Mouse (Mus musculus) brown adipose tissue, adult 24 weeks (tissue): ENCODE data around the gene Epb42. TPM values are rescaled to one million over a fixed set of nuclear protein-coding genes. Genes with fewer than 3 reads are reported as not detected.
"Not testable (repeated sequence)": the region's sequence is repeated elsewhere in the genome, so short reads cannot be mapped to it uniquely, and the experiment has no call there.

ENCODE experiments used
- H3K27ac ChIP-seq: fragments of 200-500 bp; replicated peaks from 2 replicates; pipeline ENCODE4 v1.5.1; 2012; ENCODE audit warnings: low read depth, mild to moderate bottlenecking, low read length
- H3K4me1 ChIP-seq: fragments of 200-500 bp; 2 replicates; pipeline ENCODE4 v1.6.1; 2012; ENCODE audit warnings: low read length, mixed read lengths; ENCODE audit not compliant: control insufficient read depth, insufficient read depth, insufficient read length
- H3K4me3 ChIP-seq: fragments of 200-500 bp; 2 replicates; pipeline ENCODE4 v1.5.1; 2012; ENCODE audit warnings: low read depth, mild to moderate bottlenecking, low read length, moderate library complexity; ENCODE audit not compliant: insufficient read depth
- polyA plus RNA-seq: library from polyadenylated mRNA; stranded (reverse); fragments of >200 nt; gene quantifications from 2 replicates; pipeline ENCODE4 v1.2.4, GENCODE M21; 2012; ENCODE audit not compliant: missing spikeins, insufficient read depth, insufficient read length

Gene Epb42
- polyA plus RNA-seq, 1 experiment: not detected

GRCm38 (mm10) chr2:121022918-121023317 lies 14.0 kb downstream of the Epb42 start:
- Histone ChIP-seq H3K4me3 (no peak overlapping the region), H3K4me1 (no peaks in the 10 kb centered on the region), H3K27ac (no peak overlapping the region)

GRCm38 (mm10) chr2:121017151-121017550 lies 19.7 kb downstream of the Epb42 start:
- H3K4me3 ChIP-seq: no peak overlapping the region
- H3K27ac ChIP-seq: no peak overlapping the region
- H3K4me1 ChIP-seq: no peaks in the 10 kb centered on the region

GRCm38 (mm10) chr2:121016226-121016625 lies 20.6 kb downstream of the Epb42 start:
- H3K4me1 ChIP-seq: no peaks in the 10 kb centered on the region
- no peak overlapping the region for H3K27ac ChIP-seq
- H3K4me3 ChIP-seq: no peak overlapping the region

GRCm38 (mm10) chr2:121015507-121015906 lies 21.4 kb downstream of the Epb42 start:
- no peak overlapping the region for H3K4me3 ChIP-seq
- H3K4me1 ChIP-seq: no peaks in the 10 kb centered on the region
- no peak overlapping the region for H3K27ac ChIP-seq

- H3K4me1 ChIP-seq: peaks cover 3% of the 10 kb centered on the region; the same call in 1 of the 2 replicates
- no peak overlapping the region for H3K4me3 ChIP-seq
- no peak overlapping the region for H3K27ac ChIP-seq
Measured at GRCm38 (mm10) chr2:121012676-121013075, 24.2 kb downstream of the Epb42 start.

GRCm38 (mm10) chr2:121009071-121009677 lies 27.7 kb downstream of the Epb42 start:
- no peak overlapping the region for H3K27ac ChIP-seq
- H3K4me1 ChIP-seq: peaks cover 3% of the 10 kb centered on the region; the same call in 1 of the 2 replicates
- peak overlapping the region; percentile 74 for H3K4me3 ChIP-seq

GRCm38 (mm10) chr2:121008664-121009007 lies 28.2 kb downstream of the Epb42 start:
- Histone ChIP-seq H3K27ac (no peak overlapping the region), H3K4me3 (peak overlapping the region; percentile 74), H3K4me1 (peaks cover 3% of the 10 kb centered on the region; the same call in 1 of the 2 replicates)

- peaks cover 3% of the 10 kb centered on the region; the same call in 1 of the 2 replicates for H3K4me1 ChIP-seq
- H3K27ac ChIP-seq: no peak within 1 kb of the TSS
- peak within 1 kb of the TSS; percentile 74 for H3K4me3 ChIP-seq
Measured at GRCm38 (mm10) chr2:121007925-121008663, 28.8 kb downstream of the Epb42 start, which contains the start of gene Ccndbp1. Ccndbp1 (plus strand) TSS chr2:121008403.

- H3K4me1 ChIP-seq: peaks cover 3% of the 10 kb centered on the region; the same call in 1 of the 2 replicates
- H3K27ac ChIP-seq: no peak overlapping the region
- H3K4me3 ChIP-seq: no peak overlapping the region
Measured at GRCm38 (mm10) chr2:121006986-121007385, 29.9 kb downstream of the Epb42 start.

GRCm38 (mm10) chr2:121004018-121004811 lies 32.7 kb downstream of the Epb42 start:
- Histone ChIP-seq H3K27ac (no peak overlapping the region), H3K4me3 (no peak overlapping the region), H3K4me1 (peaks cover 3% of the 10 kb centered on the region; the same call in 1 of the 2 replicates)

GRCm38 (mm10) chr2:121003586-121003985 lies 33.3 kb downstream of the Epb42 start:
- Histone ChIP-seq H3K27ac (no peak overlapping the region), H3K4me1 (no peaks in the 10 kb centered on the region)

GRCm38 (mm10) chr2:120998863-120999262 lies 38.0 kb downstream of the Epb42 start:
- no peaks in the 10 kb centered on the region for H3K4me1 ChIP-seq
- no peak overlapping the region for H3K4me3 ChIP-seq
- no peak overlapping the region for H3K27ac ChIP-seq

More at GRCm38 (mm10) chr2:121003586-121003985, 33.3 kb downstream of the Epb42 start:
- H3K4me3 ChIP-seq: no peak overlapping the region

- not testable (repeated sequence) for H3K4me3 ChIP-seq
Measured at GRCm38 (mm10) chr2:120996607-120997006, 40.3 kb downstream of the Epb42 start.

GRCm38 (mm10) chr2:120991196-120991595 lies 45.7 kb downstream of the Epb42 start:
- no peaks in the 10 kb centered on the region for H3K4me1 ChIP-seq
- no peak overlapping the region for H3K27ac ChIP-seq
- H3K4me3 ChIP-seq: no peak overlapping the region

More at GRCm38 (mm10) chr2:120996607-120997006, 40.3 kb downstream of the Epb42 start:
- not testable (repeated sequence) for H3K27ac ChIP-seq, H3K4me1 ChIP-seq

GRCm38 (mm10) chr2:120985241-120985640 lies 51.6 kb downstream of the Epb42 start:
- Histone ChIP-seq H3K27ac (no peak overlapping the region), H3K4me3 (no peak overlapping the region), H3K4me1 (no peaks in the 10 kb centered on the region)
